Mouse (Mus musculus): ENCODE results near the gene Gsdma3. TPM values are rescaled to one million over a fixed set of nuclear protein-coding genes. Genes with fewer than 3 reads are reported as not detected.

The Gsdma3 gene
- polyA plus RNA-seq, 1 experiment = 1.1 TPM

- peak within 1 kb of the TSS; percentile 21; the same call in 1 of the 2 replicates for H3K27ac ChIP-seq (ENCODE audit: control insufficient read depth, insufficient read depth, low read length)
- WGBS = 1% methylated on average over 49 of the region's 49 CpGs
- H3K27me3 ChIP-seq (ENCODE audit: control insufficient read depth, insufficient read depth, low read length) = no peaks in the 10 kb centered on the region
- H3K36me3 ChIP-seq (ENCODE audit: control insufficient read depth, insufficient read depth, low read length) = peaks cover 11% of the 10 kb centered on the region
- DNase-seq = peak; percentile 98
- TF ChIP-seq POLR2A (IDR thresholded peaks at IDR 0.05; ENCODE audit: control insufficient read depth, extremely low read depth, insufficient read depth, low read length, poor library complexity) (peak; percentile 76), CTCF (IDR thresholded peaks at IDR 0.05; ENCODE audit: borderline replicate concordance, control insufficient read depth, extremely low read depth, insufficient read depth, low read length, poor library complexity) (peak; percentile 5; the same call in 1 of the 2 replicates)
- H3K4me1 ChIP-seq (replicated peaks; ENCODE audit: control insufficient read depth, insufficient read depth, low read length) = peaks cover 19% of the 10 kb centered on the region
- H3K4me3 ChIP-seq (ENCODE audit: control insufficient read depth, insufficient read depth, low read length) = peak within 1 kb of the TSS; percentile 86
These were observed 39.1 kb upstream of the Gsdma3 start, which contains the start of gene Ormdl3 for GRCm38 (mm10) chr11:98586892-98587563. TSS of gene Ormdl3 (minus strand) at chr11:98587368.

DNA sequence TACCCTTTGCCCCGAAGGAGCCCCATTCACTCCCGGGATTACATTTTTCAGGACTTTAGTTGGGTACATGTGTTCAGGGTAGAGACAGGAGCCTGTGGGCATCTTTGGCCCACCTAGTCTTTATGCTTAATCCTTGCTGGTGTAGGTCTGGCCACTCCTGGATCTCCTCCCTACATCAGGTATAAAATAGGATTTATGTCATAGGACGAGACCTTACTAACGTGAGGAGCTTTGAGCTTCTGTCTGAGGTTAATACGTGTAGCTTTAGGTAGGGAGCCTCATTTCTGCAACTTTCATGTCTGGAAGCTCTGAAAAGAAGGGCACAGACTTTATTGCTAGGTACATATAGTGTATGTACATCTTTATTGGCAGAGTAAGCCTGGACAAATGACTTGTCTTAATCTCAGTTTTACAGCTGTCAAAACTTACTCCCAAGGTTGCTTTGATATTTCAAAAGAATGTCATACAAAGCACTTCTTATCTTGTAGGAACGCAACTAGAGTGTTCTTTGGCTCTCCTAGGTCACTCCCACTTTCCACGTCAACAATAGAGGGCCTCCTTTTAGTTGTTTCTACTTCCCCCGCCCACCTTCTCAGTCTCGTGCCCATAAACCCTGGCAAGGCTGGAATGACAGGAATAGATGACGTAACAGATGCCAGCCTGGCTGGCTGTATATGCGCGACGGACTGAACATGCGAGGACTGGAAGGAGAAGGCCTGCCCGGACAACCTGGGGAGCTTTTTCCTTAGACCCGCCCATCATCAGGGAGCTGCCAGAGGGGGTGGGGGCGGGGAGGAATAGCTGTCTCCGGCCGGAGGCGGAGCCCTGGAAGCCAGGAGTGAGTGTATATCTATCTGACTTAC, 38.2 kb upstream of the Gsdma3 start:
- H3K4me1 ChIP-seq (replicated peaks; ENCODE audit: control insufficient read depth, insufficient read depth, low read length) = peaks cover 19% of the 10 kb centered on the region
- H3K27ac ChIP-seq (ENCODE audit: control insufficient read depth, insufficient read depth, low read length) = peak overlapping the region; percentile 21; the same call in 1 of the 2 replicates
- H3K27me3 ChIP-seq (ENCODE audit: control insufficient read depth, insufficient read depth, low read length) = no peaks in the 10 kb centered on the region
- peaks cover 2% of the 10 kb centered on the region for H3K36me3 ChIP-seq (ENCODE audit: control insufficient read depth, insufficient read depth, low read length)
- H3K4me3 ChIP-seq (ENCODE audit: control insufficient read depth, insufficient read depth, low read length) = peak overlapping the region; percentile 49
- WGBS = 23% methylated on average over 20 of the region's 20 CpGs
- TF ChIP-seq CTCF (IDR thresholded peaks at IDR 0.05; ENCODE audit: borderline replicate concordance, control insufficient read depth, extremely low read depth, insufficient read depth, low read length, poor library complexity) (no peak), POLR2A (IDR thresholded peaks at IDR 0.05; ENCODE audit: control insufficient read depth, extremely low read depth, insufficient read depth, low read length, poor library complexity) (no peak)
- peak; percentile 41 for DNase-seq

DNA sequence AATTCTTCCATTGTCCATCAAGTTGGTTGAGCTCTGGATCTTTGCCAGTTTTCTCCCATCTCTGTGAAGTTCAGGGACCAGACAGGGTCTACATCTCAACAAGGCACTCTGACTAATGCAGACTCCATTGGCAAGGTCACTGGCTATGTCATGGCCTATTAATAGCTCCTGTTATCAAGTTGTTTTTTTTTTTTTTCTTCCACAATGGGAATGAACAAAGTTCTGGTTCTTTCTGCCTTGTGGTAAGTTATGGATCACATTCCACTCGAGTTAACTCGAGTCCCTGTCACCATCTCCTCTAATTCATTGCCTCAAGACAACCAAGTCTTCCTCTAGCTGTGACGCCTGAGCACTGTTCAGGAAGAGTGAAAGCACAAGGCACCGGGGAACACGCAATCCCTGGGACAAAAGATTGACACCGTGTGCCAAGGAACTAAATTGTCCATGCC, 37.3 kb upstream of the Gsdma3 start:
- DNase-seq = no peak
- Histone ChIP-seq H3K27me3 (ENCODE audit: control insufficient read depth, insufficient read depth, low read length) (no peaks in the 10 kb centered on the region), H3K4me3 (ENCODE audit: control insufficient read depth, insufficient read depth, low read length) (no peak overlapping the region), H3K36me3 (ENCODE audit: control insufficient read depth, insufficient read depth, low read length) (no peaks in the 10 kb centered on the region), H3K27ac (ENCODE audit: control insufficient read depth, insufficient read depth, low read length) (no peak overlapping the region), H3K4me1 (replicated peaks; ENCODE audit: control insufficient read depth, insufficient read depth, low read length) (peaks cover 19% of the 10 kb centered on the region)
- no peak for TF ChIP-seq POLR2A (IDR thresholded peaks at IDR 0.05; ENCODE audit: control insufficient read depth, extremely low read depth, insufficient read depth, low read length, poor library complexity)
- no peak for TF ChIP-seq CTCF (IDR thresholded peaks at IDR 0.05; ENCODE audit: borderline replicate concordance, control insufficient read depth, extremely low read depth, insufficient read depth, low read length, poor library complexity)
- WGBS = 52% methylated on average over 6 of the region's 6 CpGs

GRCm38 (mm10) chr11:98589306-98589705, 36.9 kb upstream of the Gsdma3 start:
- H3K36me3 ChIP-seq (ENCODE audit: control insufficient read depth, insufficient read depth, low read length) = no peaks in the 10 kb centered on the region
- peaks cover 19% of the 10 kb centered on the region for H3K4me1 ChIP-seq (replicated peaks; ENCODE audit: control insufficient read depth, insufficient read depth, low read length)
- no peaks in the 10 kb centered on the region for H3K27me3 ChIP-seq (ENCODE audit: control insufficient read depth, insufficient read depth, low read length)
- WGBS = 91% methylated on average over 8 of the region's 8 CpGs
- no peak overlapping the region for H3K4me3 ChIP-seq (ENCODE audit: control insufficient read depth, insufficient read depth, low read length)
- no peak for DNase-seq
- no peak overlapping the region for H3K27ac ChIP-seq (ENCODE audit: control insufficient read depth, insufficient read depth, low read length)
- no peak for TF ChIP-seq CTCF (IDR thresholded peaks at IDR 0.05; ENCODE audit: borderline replicate concordance, control insufficient read depth, extremely low read depth, insufficient read depth, low read length, poor library complexity)
- no peak for TF ChIP-seq POLR2A (IDR thresholded peaks at IDR 0.05; ENCODE audit: control insufficient read depth, extremely low read depth, insufficient read depth, low read length, poor library complexity)

DNA sequence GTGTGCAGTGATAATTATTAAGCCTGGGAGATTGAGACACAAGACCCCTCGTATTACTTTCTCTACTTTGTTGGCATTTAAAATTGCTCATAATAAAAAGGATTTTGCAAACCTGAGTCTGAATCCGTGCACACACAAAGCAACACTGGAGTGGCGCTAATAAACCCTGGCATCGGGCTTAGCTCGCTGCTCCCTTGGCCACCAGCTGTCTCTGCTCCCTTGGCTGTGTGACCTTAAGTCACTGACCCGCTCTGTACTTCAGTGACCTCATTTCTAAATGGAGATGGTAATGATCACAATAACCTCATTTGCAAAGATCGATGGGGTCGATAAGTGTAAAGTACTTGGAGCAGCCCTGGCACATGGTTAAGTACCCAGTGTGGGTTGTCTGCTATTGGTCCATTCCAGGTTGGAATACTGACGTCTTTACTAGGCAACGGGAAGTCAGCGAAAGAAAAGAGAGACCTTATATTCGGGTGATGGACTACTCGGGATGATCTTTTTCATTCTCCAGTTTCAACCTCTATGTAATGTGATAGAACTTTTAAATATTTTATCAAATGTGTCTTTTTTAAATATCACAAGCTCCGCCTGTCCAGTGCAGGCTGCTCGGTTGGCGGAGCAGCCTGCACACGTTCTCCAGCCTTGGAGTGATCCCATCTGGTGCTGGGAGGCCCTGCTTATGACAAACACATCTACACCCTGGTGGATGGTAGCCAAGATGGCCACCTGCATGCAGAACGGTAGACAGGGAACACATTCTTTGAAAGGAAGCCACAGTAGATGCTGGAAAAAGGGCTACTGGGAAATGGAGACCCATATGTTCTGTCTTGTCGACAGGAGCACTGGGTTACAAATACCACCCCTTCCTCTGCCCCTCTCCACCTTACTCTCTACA, 35.4 kb upstream of the Gsdma3 start:
- no peak for TF ChIP-seq POLR2A (IDR thresholded peaks at IDR 0.05; ENCODE audit: control insufficient read depth, extremely low read depth, insufficient read depth, low read length, poor library complexity)
- no peak for TF ChIP-seq CTCF (IDR thresholded peaks at IDR 0.05; ENCODE audit: borderline replicate concordance, control insufficient read depth, extremely low read depth, insufficient read depth, low read length, poor library complexity)
- Histone ChIP-seq H3K36me3 (ENCODE audit: control insufficient read depth, insufficient read depth, low read length) (no peaks in the 10 kb centered on the region), H3K27ac (ENCODE audit: control insufficient read depth, insufficient read depth, low read length) (no peak overlapping the region), H3K27me3 (ENCODE audit: control insufficient read depth, insufficient read depth, low read length) (no peaks in the 10 kb centered on the region), H3K4me1 (replicated peaks; ENCODE audit: control insufficient read depth, insufficient read depth, low read length) (peaks cover 21% of the 10 kb centered on the region), H3K4me3 (ENCODE audit: control insufficient read depth, insufficient read depth, low read length) (no peak overlapping the region)
- no peak for DNase-seq
- 88% methylated on average over 19 of the region's 19 CpGs for WGBS
